8 mouse cellular contexts compared by ENCODE assay signal in the genomic region with DNA sequence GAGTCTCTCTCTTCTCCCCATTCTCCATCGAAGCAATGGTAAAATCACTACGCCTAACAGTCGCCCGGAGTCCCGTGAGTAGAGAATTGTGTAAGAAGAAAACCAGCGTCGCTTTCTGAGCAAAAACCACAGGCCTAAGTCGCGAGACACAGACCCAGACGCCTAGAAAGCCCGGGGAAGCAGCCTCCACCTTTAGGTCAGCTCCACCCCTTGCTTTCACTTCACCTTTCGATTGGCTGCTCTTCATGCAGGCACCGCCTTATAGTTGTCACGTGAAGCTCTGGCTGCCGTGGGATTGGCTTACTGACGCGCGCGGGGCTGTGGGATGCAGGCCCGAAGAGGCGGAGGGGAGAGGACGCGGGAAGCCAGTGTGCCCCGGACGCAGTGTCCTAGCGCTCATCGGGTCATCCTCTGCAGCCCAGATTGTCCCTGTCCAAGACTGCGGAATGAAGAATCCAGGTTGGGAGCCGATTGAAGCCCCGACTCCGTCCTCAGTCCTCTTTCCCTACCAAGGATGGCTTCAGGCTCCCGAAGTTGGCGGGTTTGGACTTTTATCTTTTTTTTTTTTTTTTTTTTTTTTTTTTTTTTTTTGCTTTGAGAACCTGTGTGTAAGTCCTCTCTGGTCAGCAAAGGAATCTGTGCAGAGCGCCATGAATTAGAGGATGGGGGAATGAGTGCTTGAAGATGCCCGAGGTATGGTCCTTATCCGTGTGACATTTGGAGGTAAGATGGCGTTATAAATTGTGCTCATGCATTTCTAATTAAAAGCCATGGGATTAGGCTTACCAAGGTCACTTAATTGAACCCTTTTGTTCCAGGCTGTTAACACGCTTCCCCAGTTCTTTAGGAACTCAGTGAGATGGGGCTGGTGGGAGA. TPM values are rescaled to one million over a fixed set of nuclear protein-coding genes. Genes with fewer than 3 reads are reported as not detected.
DNase-seq lines count a peak whose midpoint lies in the region; ATAC-seq lines count a peak whose summit lies in the region.

No protein-coding gene starts in this region.

- peaks cover 16% of the 10 kb centered on the region for H3K36me3 ChIP-seq in hindbrain, embryonic 13.5 days

- peak overlapping the region; percentile 93 for H3K4me2 ChIP-seq in hindbrain, embryonic 13.5 days

- WGBS in hindbrain, embryonic 13.5 days: under 1% methylated on average over 38 of the region's 38 CpGs

- peak; percentile 100 for ATAC-seq in hindbrain, embryonic 13.5 days (ENCODE audit: low FRiP score)

- peak overlapping the region; percentile 79 for H3K9ac ChIP-seq in hindbrain, embryonic 13.5 days

- peak overlapping the region; percentile 85 for H3K27ac ChIP-seq in hindbrain, embryonic 13.5 days

- H3K4me3 ChIP-seq in hindbrain, embryonic 13.5 days: peak overlapping the region; percentile 65

- no peaks in the 10 kb centered on the region for H3K9me3 ChIP-seq in hindbrain, embryonic 13.5 days

- peak; percentile 95 for DNase-seq in NIH3T3 (ENCODE audit: low read depth)
- peak; percentile 96 to 97 for DNase-seq in cerebellum, postnatal 10 days
- peak; percentile 93 to 94 for DNase-seq in frontal cortex, postnatal 10 days (ENCODE audit: low spot score in 2 of 2)
- peak; percentile 93 to 94 for DNase-seq in layer of hippocampus, postnatal 36 days
- DNase-seq in lung, postnatal 36 days: peak; percentile 98
- peak; percentile 99 for DNase-seq in retina, postnatal 1 day
- peak; percentile 79 to 94 for DNase-seq in urinary bladder, adult 18-20 months (ENCODE audit: low spot score in 2 of 2)

- peaks cover 37% of the 10 kb centered on the region for H3K4me1 ChIP-seq in hindbrain, embryonic 13.5 days (replicated peaks)

- no peaks in the 10 kb centered on the region for H3K27me3 ChIP-seq in hindbrain, embryonic 13.5 days

RNA-seq across cellular contexts. Expression of a gene that starts 5.1 kb away (rescaled TPM):
- polyA plus RNA-seq in hindbrain, embryonic 13.5 days (2015; fragmentation: Nextera tagmentation; extraction: Ambion mirVana): 0.04 and 0.17 TPM in 2 replicates
- total RNA-seq in layer of hippocampus, postnatal 36 days (2021): not detected

RNA-seq across cellular contexts. Expression of a gene that starts 7.2 kb away (rescaled TPM):
- 111 and 114 TPM in 2 replicates for polyA plus RNA-seq in hindbrain, embryonic 13.5 days (2015; fragmentation: Nextera tagmentation; extraction: Ambion mirVana)
- 100 to 1,000 TPM; 329 to 361 TPM for total RNA-seq in layer of hippocampus, postnatal 36 days (2021)

RNA-seq across cellular contexts. Expression of a gene that starts 10.8 kb away (rescaled TPM):
- polyA plus RNA-seq in hindbrain, embryonic 13.5 days (2015; fragmentation: Nextera tagmentation; extraction: Ambion mirVana): 16.8 and 18.3 TPM in 2 replicates
- 1 to 10 TPM; 7.9 to 9.9 TPM for total RNA-seq in layer of hippocampus, postnatal 36 days (2021)

Comparison
In these comparisons a context has a peak if more than half of its experiments do, and no peak if none do; other contexts are left out.
1. Peak in every context shown above with its lines: DNase-seq, ATAC-seq, H3K4me3 ChIP-seq and H3K27ac ChIP-seq.